Mouse (Mus musculus): ENCODE results near the gene Gm6020.
"Not testable (repeated sequence)": the region's sequence is repeated elsewhere in the genome, so short reads cannot be mapped to it uniquely, and the experiment has no call there.

Gm6020 gene

DNA sequence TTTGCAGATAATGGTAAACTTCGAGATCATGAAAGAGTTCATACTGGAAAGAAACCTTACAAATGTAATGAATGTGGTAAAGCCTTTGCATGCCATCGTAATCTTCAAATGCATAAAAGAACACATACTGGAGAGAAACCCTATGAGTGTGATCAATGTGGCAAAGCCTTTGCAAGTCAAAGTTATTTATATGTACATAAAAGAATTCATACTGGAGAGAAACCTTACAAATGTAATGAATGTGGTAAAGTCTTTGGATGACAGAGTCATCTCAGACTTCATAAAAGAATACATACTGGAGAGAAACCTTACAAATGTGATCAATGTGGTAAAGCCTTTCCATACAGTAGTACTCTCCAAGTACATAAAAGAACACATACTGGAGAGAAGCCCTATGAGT is at the start of gene Gm6020:
Gene Gm6020 (plus strand): TSS at position 301 of the 400 bp plus-strand sequence.
- TF ChIP-seq GATA4 (IDR thresholded peaks at IDR 0.05; ENCODE audit: insufficient replicate concordance, low read length), result not testable (repeated sequence)

DNA sequence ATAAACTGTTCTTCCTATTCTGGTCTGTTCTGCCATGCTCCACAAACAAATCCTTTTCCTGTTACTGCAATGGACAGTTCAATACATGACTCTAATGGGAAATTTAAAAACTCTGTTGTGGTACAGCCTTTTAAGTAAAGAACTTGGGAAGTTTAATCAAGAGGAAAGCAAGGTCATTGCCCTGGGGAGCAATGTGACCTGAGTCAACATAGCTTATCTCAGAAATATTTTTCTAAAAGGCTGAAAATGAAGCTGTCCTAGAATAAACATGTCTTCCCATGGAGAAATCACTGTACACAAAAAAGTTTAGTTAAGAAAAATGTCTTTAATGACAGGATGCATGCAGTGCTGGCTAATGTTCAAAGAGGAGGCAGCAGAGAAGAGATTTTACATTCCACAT is 45.0 kb upstream of the Gm6020 start:
- peak; percentile 89 for TF ChIP-seq GATA4 (IDR thresholded peaks at IDR 0.05; ENCODE audit: insufficient replicate concordance, low read length)

DNA sequence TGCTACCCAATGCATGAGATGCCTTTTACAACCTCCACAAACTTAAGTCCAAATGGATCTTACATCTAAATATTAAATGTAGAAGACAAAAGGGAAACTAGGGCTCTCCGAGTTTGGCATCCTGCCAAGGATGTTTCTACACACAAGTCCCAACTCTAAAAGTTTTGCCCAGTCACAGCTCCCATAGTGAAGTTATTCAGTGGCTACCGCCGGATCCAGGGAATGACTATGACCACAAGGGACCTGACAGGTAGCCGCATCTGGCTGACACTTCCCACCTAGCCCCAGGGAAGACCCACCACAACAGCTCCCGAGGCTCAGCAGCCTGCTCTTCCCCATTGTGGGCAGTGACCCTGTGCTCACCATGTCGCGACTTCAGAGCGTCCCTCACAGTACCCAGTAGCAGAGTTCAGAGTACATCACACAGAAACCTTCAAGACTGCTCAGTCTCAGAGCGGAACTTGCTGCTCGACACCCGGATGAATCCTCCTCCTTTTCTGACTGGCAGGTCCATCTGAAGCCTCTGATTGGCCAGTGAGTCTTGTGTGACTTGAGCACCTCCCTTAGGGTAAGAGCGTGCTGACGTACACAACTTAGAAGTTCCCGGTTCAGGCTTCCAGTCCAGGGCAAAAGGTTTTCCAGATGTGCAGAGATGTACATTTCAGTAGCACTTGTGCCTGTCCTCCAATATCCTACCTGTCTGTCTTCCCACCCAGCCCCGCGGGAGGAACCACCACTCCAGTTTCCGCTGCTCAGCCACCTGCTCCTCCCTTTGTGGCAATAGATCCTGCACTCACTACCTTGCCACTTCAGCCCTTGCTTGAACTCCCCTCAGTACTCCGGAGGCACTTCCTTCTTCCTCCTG is 43.1 kb upstream of the Gm6020 start, which contains the start of gene Zfp950:
Gene Zfp950 (minus strand): TSS at position 499 of the 865 bp plus-strand sequence.
- no peak for TF ChIP-seq GATA4 (IDR thresholded peaks at IDR 0.05; ENCODE audit: insufficient replicate concordance, low read length)

DNA sequence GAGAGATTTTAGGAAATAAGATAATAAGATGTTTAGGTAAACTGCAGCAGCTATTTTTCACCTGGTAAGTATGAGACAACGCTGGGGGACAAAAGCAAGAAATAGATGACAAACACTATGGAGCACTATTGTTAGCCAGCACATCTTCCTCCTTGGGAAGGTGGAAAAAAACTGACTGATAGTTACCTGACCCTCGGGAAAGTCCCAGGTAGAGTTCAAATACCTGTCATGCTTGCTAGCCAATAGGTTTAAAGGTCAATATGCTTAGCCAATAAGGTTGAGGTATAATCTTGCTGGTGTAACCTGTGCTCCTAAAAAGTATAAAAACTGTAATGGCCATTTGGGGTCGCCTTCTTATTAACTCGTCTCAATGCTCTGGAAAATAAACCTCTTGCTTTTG is 42.4 kb upstream of the Gm6020 start:
- no peak for TF ChIP-seq GATA4 (IDR thresholded peaks at IDR 0.05; ENCODE audit: insufficient replicate concordance, low read length)

DNA sequence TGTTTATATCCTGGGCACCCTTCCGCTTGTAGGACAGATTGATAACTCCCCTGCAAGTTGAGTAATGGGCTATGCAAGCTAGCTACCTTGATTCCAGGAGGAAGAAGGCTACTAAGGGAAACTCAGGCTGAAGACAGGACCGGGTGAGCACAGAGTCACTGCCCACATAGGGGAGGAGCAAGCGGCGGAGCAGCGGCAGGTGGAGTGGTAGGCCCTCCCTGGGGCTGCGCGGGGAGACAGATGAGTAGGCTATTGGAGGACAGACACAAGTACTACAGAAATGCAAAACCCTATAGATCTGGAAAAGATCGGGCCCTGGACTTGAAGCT is 32.4 kb upstream of the Gm6020 start:
- TF ChIP-seq GATA4 (IDR thresholded peaks at IDR 0.05; ENCODE audit: insufficient replicate concordance, low read length), result no peak

DNA sequence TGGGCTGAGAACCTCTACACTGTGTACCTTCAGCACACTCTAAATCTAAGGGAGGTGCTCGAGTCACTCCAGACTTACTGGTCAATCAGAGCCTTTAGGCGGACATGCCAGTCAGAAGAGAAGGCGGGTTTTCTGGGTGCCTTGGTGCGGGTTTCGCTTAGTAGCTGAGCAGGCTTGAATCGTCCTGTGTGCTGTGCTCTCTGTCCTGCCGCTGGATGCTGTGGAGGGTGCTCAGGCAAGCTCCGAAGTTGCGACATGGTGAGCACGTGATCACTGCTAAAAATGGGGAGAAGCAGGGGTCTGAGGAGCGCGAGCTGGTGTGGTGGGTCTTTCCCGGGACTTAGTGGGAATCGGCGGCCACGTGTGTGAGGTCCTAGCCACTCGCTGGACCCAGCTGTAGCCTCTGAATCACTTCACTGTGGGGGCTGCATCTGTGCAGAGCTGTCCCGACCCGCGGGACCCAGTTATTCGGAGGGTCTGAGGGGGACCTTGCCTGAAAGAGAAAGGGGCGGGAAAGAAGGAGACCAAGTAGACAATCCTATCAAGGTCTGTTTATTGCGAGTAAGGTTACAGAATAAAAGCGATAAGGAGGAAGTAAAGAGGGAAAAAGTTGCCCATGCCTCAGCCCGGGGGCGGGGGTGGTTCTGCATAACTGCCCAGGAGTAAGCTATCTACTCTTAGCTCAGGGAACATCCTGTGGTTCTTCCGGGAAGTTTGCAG is 31.8 kb upstream of the Gm6020 start:
- no peak for TF ChIP-seq GATA4 (IDR thresholded peaks at IDR 0.05; ENCODE audit: insufficient replicate concordance, low read length)

DNA sequence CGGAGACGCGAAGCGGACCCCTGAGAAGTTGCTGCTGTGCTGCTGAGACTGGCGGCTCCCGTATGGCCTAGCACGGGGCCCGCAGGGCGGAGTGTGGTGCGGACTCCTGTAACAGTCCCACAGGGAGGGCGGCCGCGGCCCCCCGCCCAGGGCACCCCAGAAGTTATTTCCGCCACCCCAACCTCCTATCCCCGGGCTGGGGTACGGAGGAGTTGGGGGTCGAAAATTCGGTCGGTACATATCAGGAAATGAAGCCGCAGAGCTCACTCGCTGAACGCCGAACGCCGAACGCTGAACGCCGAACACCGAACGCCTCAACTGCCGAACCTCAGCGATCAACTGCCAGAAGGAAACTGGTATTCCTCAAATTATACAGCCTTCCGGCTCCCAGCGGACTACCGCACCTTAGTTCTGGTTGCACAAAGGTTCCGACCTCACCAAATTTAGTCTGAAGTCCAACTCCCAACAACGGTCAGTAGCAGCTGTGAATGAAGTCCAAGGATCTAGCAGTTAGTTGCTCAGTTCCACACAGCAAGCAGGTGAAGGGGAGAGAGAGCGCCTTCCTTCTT is 7.8 kb upstream of the Gm6020 start, which contains the start of gene Gm7102:
Gene Gm7102 (minus strand): TSS at position 554 of the 569 bp plus-strand sequence.
- TF ChIP-seq GATA4 (IDR thresholded peaks at IDR 0.05; ENCODE audit: insufficient replicate concordance, low read length), result no peak

DNA sequence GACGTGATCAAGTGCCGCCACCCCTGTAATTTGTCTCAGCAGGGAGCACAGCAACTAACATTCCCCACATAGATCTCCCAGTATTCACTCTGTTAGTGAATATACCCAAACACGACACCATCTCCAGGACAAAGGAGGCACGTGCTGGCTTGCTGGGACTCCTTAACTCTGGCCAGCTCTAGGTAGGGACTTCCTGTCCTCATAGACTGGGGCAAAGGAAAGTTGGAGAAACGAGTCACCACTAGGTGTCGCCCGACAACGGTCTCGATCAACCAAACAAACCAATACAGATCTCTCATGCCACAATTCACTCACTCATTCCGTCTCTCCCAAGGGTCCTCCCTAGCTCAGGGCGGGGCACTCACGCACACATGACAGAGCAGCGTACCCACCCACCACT is 15.6 kb downstream of the Gm6020 start:
- TF ChIP-seq GATA4 (IDR thresholded peaks at IDR 0.05; ENCODE audit: insufficient replicate concordance, low read length), result no peak

DNA sequence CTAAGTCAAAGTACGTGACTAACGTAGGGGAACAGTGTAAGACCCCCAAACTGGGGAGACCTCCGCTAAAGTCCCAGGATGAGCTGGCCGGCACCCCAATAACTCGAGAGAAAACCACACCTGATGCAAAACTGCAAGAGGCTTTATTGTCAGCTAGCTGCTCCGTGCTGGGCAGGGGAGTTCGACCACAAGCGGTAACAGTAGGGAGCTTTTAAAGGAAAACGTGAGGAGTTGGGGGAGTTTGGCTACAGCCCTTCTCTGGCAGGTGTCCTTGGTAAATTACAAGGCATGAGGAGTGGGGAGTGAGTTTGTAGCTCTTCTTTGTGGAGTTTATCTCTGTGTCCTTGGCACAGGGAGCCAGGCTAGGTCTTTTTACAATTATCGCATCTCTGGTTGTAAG is 16.1 kb downstream of the Gm6020 start:
- no peak for TF ChIP-seq GATA4 (IDR thresholded peaks at IDR 0.05; ENCODE audit: insufficient replicate concordance, low read length)

DNA sequence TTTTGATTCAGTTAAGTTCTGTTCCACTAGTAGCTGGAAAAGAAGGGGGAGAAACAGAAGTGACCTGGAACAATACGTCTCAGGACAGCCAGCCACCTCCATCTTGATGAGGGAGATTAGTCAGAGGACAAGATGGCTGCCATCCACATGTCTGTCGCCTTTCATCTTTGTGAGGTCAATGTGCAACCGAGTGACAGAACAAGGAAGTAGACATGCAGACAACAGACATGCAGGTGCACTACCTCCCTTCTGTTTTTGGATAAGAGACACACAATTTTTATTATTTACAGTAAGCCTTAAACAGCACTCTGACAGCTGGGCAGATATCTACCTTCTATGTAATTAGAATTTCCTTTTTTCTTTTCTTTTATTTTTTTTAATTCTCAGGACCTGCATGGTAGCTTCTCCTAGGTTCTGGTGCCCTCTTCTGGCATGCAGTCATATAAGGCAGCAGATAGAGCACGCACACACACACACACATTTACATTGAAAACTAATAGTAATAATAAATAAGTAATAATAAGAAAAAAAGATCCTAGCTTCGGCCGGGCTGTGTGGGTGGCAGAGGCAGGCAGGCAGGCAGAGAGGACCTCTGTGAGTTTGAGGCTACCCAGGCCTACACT is 40.1 kb downstream of the Gm6020 start:
- no peak for TF ChIP-seq GATA4 (IDR thresholded peaks at IDR 0.05; ENCODE audit: insufficient replicate concordance, low read length)

DNA sequence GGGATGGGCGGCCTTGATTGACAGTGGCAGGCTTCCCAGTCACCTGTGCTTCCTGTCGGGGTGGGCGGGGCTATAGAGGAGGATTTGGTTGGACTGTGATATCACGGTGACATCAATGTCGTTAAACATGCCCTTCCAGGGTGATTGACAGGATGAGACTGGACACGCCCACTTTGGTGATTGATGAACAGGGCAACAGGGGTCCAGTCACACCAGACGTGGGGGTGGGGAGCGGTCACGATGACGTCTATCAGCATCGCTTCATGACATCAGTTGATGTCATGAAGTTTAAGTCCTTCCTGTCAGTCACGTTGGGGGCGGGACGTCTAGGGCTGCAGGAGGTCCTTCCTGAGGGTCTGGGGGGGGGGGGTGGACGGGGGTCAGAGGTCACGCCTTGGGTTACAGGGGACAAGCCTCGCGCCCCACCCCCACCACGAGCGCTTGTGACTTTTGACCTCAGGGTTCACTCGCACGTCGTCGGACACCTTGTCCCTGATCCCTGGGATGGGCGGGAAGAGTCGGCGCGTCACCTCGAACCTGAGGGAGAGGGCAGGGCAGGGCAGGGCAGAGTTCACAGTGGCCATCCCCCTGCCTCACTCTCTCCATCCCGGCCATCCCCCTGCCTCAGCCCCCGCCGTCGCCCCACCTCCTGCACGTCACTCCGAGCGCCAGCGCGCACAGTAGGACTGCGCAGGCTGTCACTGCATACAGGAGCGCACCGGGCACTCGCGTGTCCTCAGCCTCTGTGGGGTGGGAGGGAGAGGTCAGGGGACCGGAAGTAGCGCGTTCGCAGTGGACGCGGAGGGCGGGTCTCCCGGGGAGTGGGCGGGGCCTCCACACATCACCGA is 41.2 kb downstream of the Gm6020 start:
- TF ChIP-seq GATA4 (IDR thresholded peaks at IDR 0.05; ENCODE audit: insufficient replicate concordance, low read length), result no peak

DNA sequence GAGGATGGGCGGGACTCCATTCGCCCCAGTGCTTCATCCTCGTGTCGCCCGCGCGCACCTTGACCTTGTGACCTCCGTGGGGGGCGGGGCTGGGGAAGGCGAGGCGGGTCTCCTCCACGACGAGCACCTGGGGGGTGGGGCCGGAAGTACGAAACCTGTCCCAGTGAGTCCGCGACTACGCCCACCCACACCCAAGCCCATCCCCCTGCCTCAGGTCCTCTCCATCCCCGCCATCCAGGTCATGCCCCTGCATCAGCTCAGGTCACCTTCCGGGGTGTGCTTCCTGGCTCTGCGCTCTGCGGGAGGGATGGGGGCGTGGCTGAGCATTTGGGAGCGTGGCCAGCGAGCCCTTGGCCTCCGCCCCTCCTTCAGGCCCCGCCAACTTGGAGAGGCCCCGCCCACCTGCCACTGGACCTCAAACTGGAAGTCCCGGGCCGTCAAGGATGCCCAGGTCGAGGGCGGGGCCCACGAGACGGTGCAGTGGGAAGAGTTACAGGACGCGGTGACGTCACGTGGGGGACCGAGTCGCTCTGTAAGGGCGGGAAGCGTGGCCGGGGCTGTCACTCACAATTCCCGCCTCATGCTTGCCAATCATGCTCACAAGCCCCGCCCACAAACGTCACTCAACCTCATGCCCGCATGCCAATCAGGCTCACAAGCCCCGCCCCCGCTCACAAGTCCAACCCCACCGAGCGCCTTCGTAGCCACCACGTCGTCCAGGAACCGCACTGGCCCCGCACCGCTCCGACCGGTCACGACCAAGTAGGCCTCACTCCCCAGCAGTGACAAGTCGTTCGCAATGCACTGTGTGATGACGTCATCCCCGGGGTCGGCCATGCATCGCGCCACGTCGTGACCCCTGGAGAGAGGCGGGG is 42.1 kb downstream of the Gm6020 start:
- TF ChIP-seq GATA4 (IDR thresholded peaks at IDR 0.05; ENCODE audit: insufficient replicate concordance, low read length), result no peak

DNA sequence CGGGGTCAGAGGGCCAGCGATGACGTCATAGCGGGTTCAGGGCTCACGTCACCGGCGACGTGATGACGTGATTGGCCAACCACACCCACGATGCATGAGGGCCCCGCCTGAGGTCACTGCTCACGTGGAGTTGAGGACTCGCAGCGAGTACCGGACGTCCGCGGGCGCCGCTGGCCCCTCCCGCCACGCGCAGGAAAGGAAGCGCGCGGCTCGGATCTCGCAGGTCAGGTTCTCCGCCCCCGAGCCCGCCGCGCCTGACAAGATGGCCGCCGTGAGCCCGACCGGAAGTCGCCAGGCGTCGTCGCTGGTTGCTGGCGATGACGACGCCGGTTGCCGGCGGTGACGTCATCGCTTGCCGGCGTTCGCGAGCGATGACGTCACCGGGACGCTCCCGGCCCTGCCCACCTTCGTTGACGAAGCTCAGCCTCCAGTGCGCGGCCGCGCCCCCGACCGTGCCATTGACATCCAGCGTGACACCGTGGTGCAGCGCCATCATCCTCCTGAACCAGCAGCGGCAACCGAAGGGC is 42.8 kb downstream of the Gm6020 start:
- TF ChIP-seq GATA4 (IDR thresholded peaks at IDR 0.05; ENCODE audit: insufficient replicate concordance, low read length), result no peak
